Mouse (Mus musculus) liver, postnatal 0 days (tissue): ENCODE measurements at regions not wholly inside any gene's neighbourhood (a gene's known extent, or its start where the extent isn't known, plus 50 kb on each side); places are given as distances from the start of the nearest gene placed in this dataset.

ENCODE experiments used
- CTCF ChIP-seq: sonication (generic); IDR thresholded peaks from 2 replicates; pipeline ENCODE4 v1.5.1; 2016; ENCODE audit warnings: antibody characterized with exemption, low read depth
- EP300 ChIP-seq: IDR thresholded peaks from 2 replicates; pipeline ENCODE4 v1.6.1; 2016; ENCODE audit warnings: antibody characterized with exemption, low read depth, mild to moderate bottlenecking

DNA sequence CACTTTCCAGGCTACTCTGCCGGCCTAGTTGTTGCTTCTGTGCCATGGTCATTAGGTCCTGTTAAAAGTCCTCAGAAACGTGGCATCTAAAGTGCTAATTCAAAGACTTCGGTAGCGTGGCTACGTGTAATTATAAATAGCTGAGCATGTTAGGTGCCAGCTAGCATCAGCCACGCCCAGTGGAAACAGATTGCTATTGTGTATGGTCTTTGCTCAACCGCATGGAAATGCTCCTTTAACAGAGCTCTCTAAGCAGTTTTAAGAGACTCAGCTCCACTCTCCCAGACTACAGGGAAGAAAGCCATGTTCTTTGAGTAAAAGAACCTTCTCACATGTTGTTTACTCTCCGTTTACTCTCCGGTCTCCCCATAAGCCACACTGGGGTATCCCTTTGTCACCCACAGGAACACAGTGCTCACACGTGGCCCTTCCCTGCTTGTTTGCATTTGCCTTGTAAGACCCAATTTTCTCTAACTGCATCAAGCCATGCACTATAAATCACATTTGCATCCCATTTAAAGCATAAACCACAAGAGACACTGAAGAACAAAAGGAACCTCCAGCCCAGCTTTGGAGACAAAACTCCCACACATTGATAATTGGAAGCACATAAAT, 311.7 kb downstream of the Fgf10 start:
- TF ChIP-seq EP300 (no peak), CTCF (no peak)
